Mouse (Mus musculus): ENCODE measurements around the gene Cdc14a. TPM values are rescaled to one million over a fixed set of nuclear protein-coding genes. Genes with fewer than 3 reads are reported as not detected.
"Not testable (repeated sequence)": the region's sequence is repeated elsewhere in the genome, so short reads cannot be mapped to it uniquely, and the experiment has no call there.

Cdc14a gene
- polyA plus RNA-seq, 1 experiment from 2014 or later: 6.7 TPM

- not testable (repeated sequence) for H3K4me1 ChIP-seq (replicated peaks; ENCODE audit: control insufficient read depth, insufficient read depth, low read length); H3K27me3 ChIP-seq (replicated peaks; ENCODE audit: control insufficient read depth, insufficient read depth, low read length); DNase-seq (ENCODE audit: low spot score); H3K9ac ChIP-seq (ENCODE audit: low read depth, low read length); H3K36me3 ChIP-seq (ENCODE audit: control insufficient read depth, insufficient read depth, low read length); H3K27ac ChIP-seq (ENCODE audit: low read depth, low read length); ATAC-seq (replicated peaks; ENCODE audit: low FRiP score); H3K4me3 ChIP-seq (ENCODE audit: low read depth, low read length); H3K9me3 ChIP-seq (ENCODE audit: control insufficient read depth, low read length); H3K4me2 ChIP-seq
- 96% methylated on average over 29 of the region's 29 CpGs for whole genome bisulfite sequencing
These were observed 76.3 kb downstream of the Cdc14a start for GRCm38 (mm10) chr3:116347571-116347970.

- Histone ChIP-seq H3K36me3 (ENCODE audit: control insufficient read depth, insufficient read depth, low read length) (0 out of 2 replicates have a peak, but pooled peaks cover 2% of the 10 kb centered on the region), H3K9ac (ENCODE audit: low read depth, low read length) (no peak overlapping the region), H3K27ac (ENCODE audit: low read depth, low read length) (no peak overlapping the region), H3K4me2 (no peak overlapping the region), H3K4me1 (replicated peaks; ENCODE audit: control insufficient read depth, insufficient read depth, low read length) (no peaks in the 10 kb centered on the region), H3K4me3 (ENCODE audit: low read depth, low read length) (no peak overlapping the region), H3K9me3 (ENCODE audit: control insufficient read depth, low read length) (no peaks in the 10 kb centered on the region), H3K27me3 (replicated peaks; ENCODE audit: control insufficient read depth, insufficient read depth, low read length) (no peaks in the 10 kb centered on the region)
- ATAC-seq (replicated peaks; ENCODE audit: low FRiP score) (no peak), DNase-seq (ENCODE audit: low spot score) (no peak)
- WGBS: 90% methylated on average over 11 of the region's 11 CpGs
These were observed 78.6 kb downstream of the Cdc14a start for GRCm38 (mm10) chr3:116345245-116345644.

- no peak overlapping the region for H3K27ac ChIP-seq (ENCODE audit: low read depth, low read length)
- no peak overlapping the region for H3K9ac ChIP-seq (ENCODE audit: low read depth, low read length)
- no peaks in the 10 kb centered on the region for H3K27me3 ChIP-seq (replicated peaks; ENCODE audit: control insufficient read depth, insufficient read depth, low read length)
- WGBS: 86% methylated on average over 5 of the region's 5 CpGs
- no peak overlapping the region for H3K4me2 ChIP-seq
- no peaks in the 10 kb centered on the region for H3K9me3 ChIP-seq (ENCODE audit: control insufficient read depth, low read length)
- DNase-seq (ENCODE audit: low spot score) (no peak), ATAC-seq (replicated peaks; ENCODE audit: low FRiP score) (no peak)
- no peak overlapping the region for H3K4me3 ChIP-seq (ENCODE audit: low read depth, low read length)
- 0 out of 2 replicates have a peak, but pooled peaks cover 2% of the 10 kb centered on the region for H3K36me3 ChIP-seq (ENCODE audit: control insufficient read depth, insufficient read depth, low read length)
- no peaks in the 10 kb centered on the region for H3K4me1 ChIP-seq (replicated peaks; ENCODE audit: control insufficient read depth, insufficient read depth, low read length)
These were observed 81.6 kb downstream of the Cdc14a start for GRCm38 (mm10) chr3:116342251-116342650.

DNA sequence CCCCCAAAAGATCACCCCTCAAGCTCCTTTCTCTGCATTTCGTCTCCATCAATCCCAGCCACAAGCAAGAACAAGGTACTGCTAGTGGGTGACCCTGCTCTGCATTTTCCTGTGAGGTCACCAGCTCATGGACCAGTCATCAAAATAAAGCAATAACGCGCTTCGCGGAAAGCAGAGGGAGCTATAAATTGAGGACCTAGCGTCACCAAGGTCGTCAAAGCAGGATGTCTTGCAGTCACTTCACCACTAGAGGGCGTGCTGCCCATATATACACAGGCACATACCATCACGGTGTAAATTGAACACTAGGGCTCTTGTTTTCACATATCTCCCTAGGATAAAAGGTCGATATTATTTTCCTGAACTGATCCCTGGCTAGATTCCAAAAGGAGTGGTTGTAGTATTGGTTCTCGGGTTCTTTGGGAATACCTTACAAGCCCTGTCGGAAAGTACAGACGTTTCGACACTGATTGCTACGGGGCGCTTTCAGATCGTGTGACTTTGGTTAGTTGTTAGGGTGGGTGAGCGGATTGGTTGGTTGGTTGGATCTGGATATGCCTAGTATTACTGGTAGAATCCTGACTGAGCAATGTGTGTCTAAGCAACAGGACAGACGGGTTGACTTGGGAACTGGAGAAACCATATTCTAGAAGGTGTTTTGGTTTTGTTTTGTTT lies 82.7 kb downstream of the Cdc14a start:
- no peaks in the 10 kb centered on the region for H3K9me3 ChIP-seq (ENCODE audit: control insufficient read depth, low read length)
- peak overlapping the region; percentile 27 for H3K4me2 ChIP-seq
- no peak overlapping the region for H3K9ac ChIP-seq (ENCODE audit: low read depth, low read length)
- DNase-seq (ENCODE audit: low spot score): peak; percentile 57
- WGBS: 45% methylated on average over 19 of the region's 19 CpGs
- H3K27me3 ChIP-seq (replicated peaks; ENCODE audit: control insufficient read depth, insufficient read depth, low read length): no peaks in the 10 kb centered on the region
- no peak overlapping the region for H3K4me3 ChIP-seq (ENCODE audit: low read depth, low read length)
- H3K4me1 ChIP-seq (replicated peaks; ENCODE audit: control insufficient read depth, insufficient read depth, low read length): no peaks in the 10 kb centered on the region
- H3K36me3 ChIP-seq (ENCODE audit: control insufficient read depth, insufficient read depth, low read length): 0 out of 2 replicates have a peak, but pooled peaks cover 2% of the 10 kb centered on the region
- no peak overlapping the region for H3K27ac ChIP-seq (ENCODE audit: low read depth, low read length)
- peak; percentile 81 for ATAC-seq (replicated peaks; ENCODE audit: low FRiP score)

DNA sequence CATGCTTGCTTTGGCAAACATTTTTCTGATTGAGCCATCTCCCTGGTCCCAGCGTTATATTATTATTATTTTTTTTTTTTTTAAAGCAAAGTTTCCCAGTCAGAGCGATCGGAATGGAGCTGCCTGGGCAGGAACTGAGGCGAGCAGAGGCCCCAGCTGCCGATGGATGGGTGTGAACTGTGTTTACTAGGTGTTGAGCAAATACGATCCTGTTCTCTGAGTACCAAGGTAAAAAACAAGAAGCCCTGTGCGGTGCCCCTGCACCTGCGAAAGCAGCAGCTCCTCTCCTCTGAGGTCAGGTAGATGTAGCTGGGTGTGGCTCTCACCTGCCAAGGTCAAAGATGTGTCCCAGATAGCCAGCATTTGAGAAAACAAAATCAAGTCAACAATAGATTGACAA lies 83.6 kb downstream of the Cdc14a start:
- WGBS: 91% methylated on average over 8 of the region's 8 CpGs
- no peak overlapping the region for H3K27ac ChIP-seq (ENCODE audit: low read depth, low read length)
- no peak overlapping the region for H3K4me2 ChIP-seq
- H3K4me3 ChIP-seq (ENCODE audit: low read depth, low read length): no peak overlapping the region
- no peak for ATAC-seq (replicated peaks; ENCODE audit: low FRiP score)
- H3K36me3 ChIP-seq (ENCODE audit: control insufficient read depth, insufficient read depth, low read length): no peaks in the 10 kb centered on the region
- no peaks in the 10 kb centered on the region for H3K27me3 ChIP-seq (replicated peaks; ENCODE audit: control insufficient read depth, insufficient read depth, low read length)
- H3K9ac ChIP-seq (ENCODE audit: low read depth, low read length): no peak overlapping the region
- no peak for DNase-seq (ENCODE audit: low spot score)
- H3K4me1 ChIP-seq (replicated peaks; ENCODE audit: control insufficient read depth, insufficient read depth, low read length): no peaks in the 10 kb centered on the region
- H3K9me3 ChIP-seq (ENCODE audit: control insufficient read depth, low read length): no peaks in the 10 kb centered on the region

DNA sequence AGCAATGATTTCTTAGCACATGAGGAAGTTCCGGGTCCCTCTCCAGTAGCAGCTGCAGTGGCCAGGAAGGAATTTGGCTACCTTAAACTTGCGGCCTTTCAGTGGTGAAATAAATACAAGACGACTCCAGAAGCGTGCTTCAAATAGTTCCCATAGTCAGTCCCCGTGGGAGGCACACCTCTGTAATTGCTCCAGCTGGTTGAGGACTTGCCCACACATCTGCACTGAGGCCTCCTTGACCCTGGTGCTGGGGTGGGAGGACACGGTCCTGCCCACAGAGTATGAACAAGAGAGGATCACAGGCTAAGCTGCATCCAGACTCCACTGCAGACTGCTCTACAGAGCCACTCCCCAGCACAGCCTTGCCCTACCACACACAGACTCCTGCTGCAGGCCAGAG lies 85.2 kb downstream of the Cdc14a start:
- Histone ChIP-seq H3K9ac (ENCODE audit: low read depth, low read length) (no peak overlapping the region), H3K4me3 (ENCODE audit: low read depth, low read length) (no peak overlapping the region), H3K4me1 (replicated peaks; ENCODE audit: control insufficient read depth, insufficient read depth, low read length) (no peaks in the 10 kb centered on the region), H3K4me2 (no peak overlapping the region), H3K27ac (ENCODE audit: low read depth, low read length) (no peak overlapping the region), H3K36me3 (ENCODE audit: control insufficient read depth, insufficient read depth, low read length) (no peaks in the 10 kb centered on the region), H3K9me3 (ENCODE audit: control insufficient read depth, low read length) (no peaks in the 10 kb centered on the region), H3K27me3 (replicated peaks; ENCODE audit: control insufficient read depth, insufficient read depth, low read length) (no peaks in the 10 kb centered on the region)
- ATAC-seq (replicated peaks; ENCODE audit: low FRiP score) (no peak), DNase-seq (ENCODE audit: low spot score) (no peak)
- 73% methylated on average over 6 of the region's 6 CpGs for WGBS

DNA sequence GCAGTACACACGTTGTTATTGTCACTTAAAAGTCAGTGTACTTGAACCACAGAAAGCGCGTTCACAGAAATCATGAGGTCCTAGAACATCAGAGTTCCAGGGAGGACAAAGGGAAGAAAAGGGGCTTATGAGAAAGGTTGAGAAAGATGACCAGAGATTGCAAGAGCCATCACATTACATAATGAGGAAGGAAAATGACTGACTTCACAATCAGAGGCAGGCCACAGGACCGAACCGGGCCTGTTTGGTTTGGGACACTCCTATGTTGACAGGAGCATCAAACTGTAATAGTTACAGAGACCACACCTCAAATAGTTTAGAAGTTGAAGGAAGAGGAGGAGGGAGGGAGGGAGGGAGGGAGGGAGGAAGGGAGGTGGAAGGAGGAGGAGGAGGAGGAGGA lies 86.0 kb downstream of the Cdc14a start:
- 81% methylated on average over 5 of the region's 5 CpGs for WGBS
- no peak for DNase-seq (ENCODE audit: low spot score)

GRCm38 (mm10) chr3:116335036-116335435 lies 88.8 kb downstream of the Cdc14a start:
- WGBS: 82% methylated on average over 4 of the region's 4 CpGs
- DNase-seq (ENCODE audit: low spot score) (no peak), ATAC-seq (replicated peaks; ENCODE audit: low FRiP score) (no peak)
- Histone ChIP-seq H3K4me1 (replicated peaks; ENCODE audit: control insufficient read depth, insufficient read depth, low read length) (no peaks in the 10 kb centered on the region), H3K4me3 (ENCODE audit: low read depth, low read length) (no peak overlapping the region), H3K27ac (ENCODE audit: low read depth, low read length) (no peak overlapping the region), H3K4me2 (no peak overlapping the region), H3K27me3 (replicated peaks; ENCODE audit: control insufficient read depth, insufficient read depth, low read length) (no peaks in the 10 kb centered on the region), H3K36me3 (ENCODE audit: control insufficient read depth, insufficient read depth, low read length) (no peaks in the 10 kb centered on the region), H3K9ac (ENCODE audit: low read depth, low read length) (no peak overlapping the region), H3K9me3 (ENCODE audit: control insufficient read depth, low read length) (no peaks in the 10 kb centered on the region)

More for the DNA sequence above, 86.0 kb downstream of the Cdc14a start:
- H3K4me1 ChIP-seq (replicated peaks; ENCODE audit: control insufficient read depth, insufficient read depth, low read length): no peaks in the 10 kb centered on the region
- H3K4me2 ChIP-seq: no peak overlapping the region
- no peaks in the 10 kb centered on the region for H3K9me3 ChIP-seq (ENCODE audit: control insufficient read depth, low read length)
- no peak overlapping the region for H3K9ac ChIP-seq (ENCODE audit: low read depth, low read length)
- no peaks in the 10 kb centered on the region for H3K36me3 ChIP-seq (ENCODE audit: control insufficient read depth, insufficient read depth, low read length)
- no peak for ATAC-seq (replicated peaks; ENCODE audit: low FRiP score)
- no peak overlapping the region for H3K4me3 ChIP-seq (ENCODE audit: low read depth, low read length)
- H3K27me3 ChIP-seq (replicated peaks; ENCODE audit: control insufficient read depth, insufficient read depth, low read length): no peaks in the 10 kb centered on the region
- no peak overlapping the region for H3K27ac ChIP-seq (ENCODE audit: low read depth, low read length)

DNA sequence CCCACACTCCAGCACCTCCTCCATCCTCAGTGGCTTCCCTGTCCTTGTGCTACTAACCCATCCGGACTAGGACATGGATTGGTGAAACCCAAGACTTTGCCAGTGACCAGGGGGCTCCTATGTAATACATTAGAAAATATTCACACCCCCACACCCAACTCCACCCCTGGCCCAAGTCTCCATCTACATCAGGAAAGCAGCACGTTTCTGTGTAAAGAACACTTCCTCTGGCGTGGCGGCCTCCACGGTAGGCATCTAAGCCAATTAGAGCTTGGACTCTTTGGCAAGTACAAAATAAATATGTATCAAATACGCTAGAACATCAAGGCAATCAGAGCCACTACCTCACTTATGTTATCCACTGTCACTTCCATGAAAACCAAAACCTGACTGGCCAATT lies 90.1 kb downstream of the Cdc14a start:
- Histone ChIP-seq H3K36me3 (ENCODE audit: control insufficient read depth, insufficient read depth, low read length) (no peaks in the 10 kb centered on the region), H3K27ac (ENCODE audit: low read depth, low read length) (no peak overlapping the region), H3K4me3 (ENCODE audit: low read depth, low read length) (no peak overlapping the region), H3K9ac (ENCODE audit: low read depth, low read length) (no peak overlapping the region), H3K4me1 (replicated peaks; ENCODE audit: control insufficient read depth, insufficient read depth, low read length) (no peaks in the 10 kb centered on the region), H3K27me3 (replicated peaks; ENCODE audit: control insufficient read depth, insufficient read depth, low read length) (no peaks in the 10 kb centered on the region), H3K4me2 (no peak overlapping the region), H3K9me3 (ENCODE audit: control insufficient read depth, low read length) (no peaks in the 10 kb centered on the region)
- ATAC-seq (replicated peaks; ENCODE audit: low FRiP score) (no peak), DNase-seq (ENCODE audit: low spot score) (no peak)
- 78% methylated on average over 6 of the region's 6 CpGs for WGBS

Measured in liver, embryonic 11.5 days (tissue).